Mouse (Mus musculus) forebrain, embryonic 14.5 days (tissue): ENCODE results near the gene Hmcn1. TPM values are rescaled to one million over a fixed set of nuclear protein-coding genes. Genes with fewer than 3 reads are reported as not detected.

Source experiments
- ATAC-seq: fragments of 200-750 bp; cut with Nextera tagmentation; 2 replicates; pipeline ENCODE4 v1.8.0; 2017; ENCODE audit warnings: mild to moderate bottlenecking, moderate library complexity
- DNase-seq: peaks from one replicate; pipeline ENCODE4 v3.0.0-alpha.2; 2015; ENCODE audit warnings: low spot score
- H3K27ac ChIP-seq: fragments of 300-500 bp; sonication (generic); 2 replicates; pipeline ENCODE4 v1.5.1; 2014; ENCODE audit warnings: low read depth, mild to moderate bottlenecking, control low read depth, low read length, moderate library complexity
- H3K27me3 ChIP-seq: fragments of 300-500 bp; sonication (generic); replicated peaks from 2 replicates; pipeline ENCODE4 v1.6.1; 2014; ENCODE audit warnings: low read length, control low read depth, mixed read lengths; ENCODE audit not compliant: control insufficient read depth, insufficient read depth
- H3K36me3 ChIP-seq: fragments of 300-500 bp; sonication (generic); 2 replicates; pipeline ENCODE4 v1.6.1; 2014; ENCODE audit warnings: low read length, control low read depth; ENCODE audit not compliant: control insufficient read depth, insufficient read depth
- H3K4me1 ChIP-seq: fragments of 300-500 bp; sonication (generic); 2 replicates; pipeline ENCODE4 v1.6.1; 2014; ENCODE audit warnings: antibody characterized with exemption, low read length, control low read depth; ENCODE audit not compliant: control insufficient read depth, insufficient read depth
- H3K4me2 ChIP-seq: fragments of 300-500 bp; sonication (generic); 2 replicates; pipeline ENCODE4 v1.6.1; 2014; ENCODE audit warnings: mild to moderate bottlenecking, control low read depth, low read length
- H3K4me3 ChIP-seq: fragments of 300-500 bp; sonication (generic); 2 replicates; pipeline ENCODE4 v1.5.1; 2014; ENCODE audit warnings: low read depth, low read length, control low read depth
- H3K9ac ChIP-seq: fragments of 300-500 bp; sonication (generic); 2 replicates; pipeline ENCODE4 v1.6.1; 2014; ENCODE audit warnings: mild to moderate bottlenecking, low read length, control low read depth, moderate library complexity
- H3K9me3 ChIP-seq: fragments of 300-500 bp; sonication (generic); replicated peaks from 2 replicates; pipeline ENCODE4 v1.6.1; 2016; ENCODE audit warnings: low read length, control low read depth, mixed read lengths; ENCODE audit not compliant: control insufficient read depth
- WGBS: fragments of 180-500 bp; shearing (Covaris S2); extraction: QIAGEN DNeasy Blood & Tissue Kit; methylation state at CpG from one replicate; pipeline ENCODE4 v1.1.7; 2014; 5-methylcytosine and 5-hydroxymethylcytosine counted together
- polyA plus RNA-seq: library from polyadenylated mRNA; unstranded; fragments of >200 nt; fragmentation: Nextera tagmentation; extraction: Ambion mirVana; gene quantifications from 2 replicates; pipeline ENCODE4 v1.2.1, GENCODE M21; 2014

The Hmcn1 gene
- polyA plus RNA-seq, 1 experiment from 2014 or later, result 1.1 TPM

DNA sequence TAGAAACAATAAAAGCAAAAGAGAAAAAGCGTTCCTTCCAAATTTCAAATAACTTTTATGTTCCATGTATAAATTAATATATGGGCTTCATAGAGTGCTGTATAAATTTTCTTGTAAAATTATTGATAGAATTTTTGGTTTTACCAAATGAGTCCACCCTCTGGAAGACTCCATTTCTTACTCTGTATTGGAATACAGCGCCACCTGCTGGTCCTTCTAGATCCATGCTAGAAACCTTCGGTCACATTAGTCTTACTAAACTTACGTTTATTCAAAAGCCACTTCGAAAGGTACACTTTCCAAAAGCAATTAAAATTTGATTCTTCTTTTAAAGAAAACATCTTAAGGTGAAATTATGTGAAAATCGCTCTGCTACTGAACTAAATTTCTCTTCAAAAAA, 73.0 kb downstream of the Hmcn1 start:
- Histone ChIP-seq H3K9ac (no peak overlapping the region), H3K9me3 (no peaks in the 10 kb centered on the region), H3K27me3 (no peaks in the 10 kb centered on the region), H3K36me3 (no peaks in the 10 kb centered on the region), H3K27ac (no peak overlapping the region), H3K4me3 (no peak overlapping the region), H3K4me2 (no peak overlapping the region), H3K4me1 (no peaks in the 10 kb centered on the region)
- 45% methylated on average over 6 of the region's 6 CpGs for WGBS
- ATAC-seq (peak; percentile 68), DNase-seq (peak; percentile 81)

- no peaks in the 10 kb centered on the region for H3K36me3 ChIP-seq
- H3K4me2 ChIP-seq, result no peak overlapping the region
- DNase-seq (no peak), ATAC-seq (no peak)
- 84% methylated on average over 2 of the region's 2 CpGs for WGBS
- no peak overlapping the region for H3K27ac ChIP-seq
- no peak overlapping the region for H3K4me3 ChIP-seq
- H3K4me1 ChIP-seq, result no peaks in the 10 kb centered on the region
- no peaks in the 10 kb centered on the region for H3K27me3 ChIP-seq
- H3K9ac ChIP-seq, result no peak overlapping the region
- no peaks in the 10 kb centered on the region for H3K9me3 ChIP-seq
These were observed 78.3 kb downstream of the Hmcn1 start for GRCm38 (mm10) chr1:150914936-150915335.

- H3K4me1 ChIP-seq, result no peaks in the 10 kb centered on the region
- H3K36me3 ChIP-seq, result no peaks in the 10 kb centered on the region
- ATAC-seq (peak; percentile 77; the same call in 1 of the 2 replicates), DNase-seq (peak; percentile 80)
- H3K9ac ChIP-seq, result no peak overlapping the region
- H3K4me3 ChIP-seq, result no peak overlapping the region
- no peak overlapping the region for H3K27ac ChIP-seq
- no peaks in the 10 kb centered on the region for H3K27me3 ChIP-seq
- 78% methylated on average over 5 of the region's 5 CpGs for WGBS
- no peaks in the 10 kb centered on the region for H3K9me3 ChIP-seq
- no peak overlapping the region for H3K4me2 ChIP-seq
These were observed 79.6 kb downstream of the Hmcn1 start for GRCm38 (mm10) chr1:150913586-150914136.

DNA sequence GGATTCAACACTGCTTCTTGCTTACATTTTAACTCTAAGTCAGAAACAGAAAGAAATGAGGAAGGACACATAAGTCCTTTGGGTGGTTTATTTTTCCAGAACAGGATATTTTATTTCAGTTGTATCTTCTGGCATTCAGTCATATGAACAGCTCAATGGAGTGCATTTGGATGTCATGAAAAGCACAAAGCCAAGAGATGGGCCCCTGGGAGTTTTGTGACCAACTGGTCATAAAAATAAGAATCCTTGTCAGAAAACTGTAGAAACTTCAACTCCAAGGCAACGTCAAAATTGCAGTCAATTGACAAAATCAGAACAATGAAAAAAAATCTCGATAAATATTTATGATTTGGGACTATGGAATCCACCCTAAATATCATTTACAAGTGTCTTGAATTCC, 83.6 kb downstream of the Hmcn1 start:
- WGBS, result 92% methylated on average over 2 of the region's 2 CpGs
- no peak for ATAC-seq
- no peaks in the 10 kb centered on the region for H3K9me3 ChIP-seq
- no peaks in the 10 kb centered on the region for H3K36me3 ChIP-seq
- DNase-seq, result no peak
- H3K4me1 ChIP-seq, result no peaks in the 10 kb centered on the region
- H3K27me3 ChIP-seq, result no peaks in the 10 kb centered on the region
- no peak overlapping the region for H3K4me2 ChIP-seq
- no peak overlapping the region for H3K4me3 ChIP-seq
- no peak overlapping the region for H3K27ac ChIP-seq
- no peak overlapping the region for H3K9ac ChIP-seq

DNA sequence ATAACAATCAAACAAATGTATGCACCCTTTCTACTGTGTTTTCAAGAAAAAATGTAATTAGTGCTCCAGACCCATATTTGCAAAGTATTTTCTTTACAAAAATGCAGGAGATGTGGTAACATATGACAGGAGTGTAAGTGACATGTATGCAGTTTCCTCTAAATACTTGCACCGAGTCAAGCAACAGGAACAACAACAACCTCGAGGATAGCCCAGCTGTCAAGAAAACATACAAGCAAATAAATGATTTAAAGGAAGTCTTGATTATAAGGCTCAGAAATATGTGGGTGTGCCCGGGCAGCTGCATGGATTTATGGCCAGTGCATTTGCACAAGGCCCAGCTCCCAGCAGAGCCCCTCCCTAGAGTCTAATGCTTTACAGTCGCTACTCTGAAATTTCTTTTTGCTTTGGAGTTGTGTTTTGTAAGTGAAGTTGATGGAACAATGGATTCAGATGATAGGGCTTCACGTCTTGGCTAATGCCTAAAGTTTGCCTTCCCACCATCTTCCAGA, 99.5 kb downstream of the Hmcn1 start:
- no peak overlapping the region for H3K4me2 ChIP-seq
- H3K36me3 ChIP-seq, result no peaks in the 10 kb centered on the region
- 87% methylated on average over 5 of the region's 5 CpGs for WGBS
- no peaks in the 10 kb centered on the region for H3K4me1 ChIP-seq
- H3K9me3 ChIP-seq, result no peaks in the 10 kb centered on the region
- DNase-seq (no peak), ATAC-seq (no peak)
- H3K9ac ChIP-seq, result no peak overlapping the region
- no peak overlapping the region for H3K4me3 ChIP-seq
- no peaks in the 10 kb centered on the region for H3K27me3 ChIP-seq
- H3K27ac ChIP-seq, result no peak overlapping the region

DNA sequence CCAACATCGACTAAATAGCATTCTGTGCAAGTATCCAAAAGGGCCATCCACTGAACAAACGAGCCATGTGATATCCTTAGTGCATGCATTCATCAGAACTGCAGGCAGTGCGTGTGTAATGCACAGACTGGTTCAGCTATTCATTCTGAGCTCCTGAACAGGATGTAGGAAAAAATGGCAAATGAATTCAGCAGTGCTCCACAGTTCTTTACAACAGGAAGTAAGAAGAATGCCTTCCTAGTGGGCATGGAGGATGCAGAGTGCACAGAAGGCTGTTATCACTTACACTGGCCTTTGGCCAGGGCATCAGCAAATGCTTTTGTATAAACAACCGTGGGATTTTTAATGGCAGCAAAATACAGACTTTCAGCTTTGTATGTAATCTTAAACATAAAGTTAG, 103.2 kb downstream of the Hmcn1 start:
- ATAC-seq (no peak), DNase-seq (no peak)
- no peaks in the 10 kb centered on the region for H3K27me3 ChIP-seq
- H3K4me1 ChIP-seq, result no peaks in the 10 kb centered on the region
- no peaks in the 10 kb centered on the region for H3K36me3 ChIP-seq
- no peak overlapping the region for H3K9ac ChIP-seq
- H3K9me3 ChIP-seq, result no peaks in the 10 kb centered on the region
- H3K27ac ChIP-seq, result no peak overlapping the region
- no peak overlapping the region for H3K4me2 ChIP-seq
- H3K4me3 ChIP-seq, result no peak overlapping the region
- WGBS, result 52% methylated on average over 4 of the region's 4 CpGs

GRCm38 (mm10) chr1:150886267-150886666, 107.0 kb downstream of the Hmcn1 start:
- H3K27ac ChIP-seq, result no peak overlapping the region
- H3K4me2 ChIP-seq, result no peak overlapping the region
- 82% methylated on average over 1 of the region's 1 CpGs for WGBS
- no peak for ATAC-seq
- no peaks in the 10 kb centered on the region for H3K27me3 ChIP-seq
- H3K4me1 ChIP-seq, result no peaks in the 10 kb centered on the region
- H3K9me3 ChIP-seq, result no peaks in the 10 kb centered on the region
- no peak overlapping the region for H3K9ac ChIP-seq
- no peaks in the 10 kb centered on the region for H3K36me3 ChIP-seq
- DNase-seq, result no peak
- no peak overlapping the region for H3K4me3 ChIP-seq

DNA sequence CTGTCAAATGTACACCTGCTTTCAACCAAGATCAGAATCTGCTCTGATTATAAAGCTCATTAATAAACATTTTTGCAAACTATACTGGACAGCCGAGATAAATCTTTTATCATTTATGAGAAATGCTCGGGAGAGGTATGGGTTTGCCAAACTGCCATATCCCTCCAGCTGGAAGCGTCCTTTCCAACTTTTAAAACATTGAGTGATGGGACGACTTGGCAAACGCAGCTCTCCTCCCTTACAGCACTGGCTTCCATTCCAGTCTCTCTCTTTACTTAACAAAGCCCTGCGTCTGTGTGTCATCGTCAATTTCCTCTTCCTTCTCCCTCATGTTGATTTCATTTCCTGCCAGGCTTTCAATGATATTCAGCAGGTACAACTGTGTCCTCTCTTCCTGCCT, 114.8 kb downstream of the Hmcn1 start:
- H3K36me3 ChIP-seq, result no peaks in the 10 kb centered on the region
- WGBS, result 67% methylated on average over 7 of the region's 7 CpGs

DNA sequence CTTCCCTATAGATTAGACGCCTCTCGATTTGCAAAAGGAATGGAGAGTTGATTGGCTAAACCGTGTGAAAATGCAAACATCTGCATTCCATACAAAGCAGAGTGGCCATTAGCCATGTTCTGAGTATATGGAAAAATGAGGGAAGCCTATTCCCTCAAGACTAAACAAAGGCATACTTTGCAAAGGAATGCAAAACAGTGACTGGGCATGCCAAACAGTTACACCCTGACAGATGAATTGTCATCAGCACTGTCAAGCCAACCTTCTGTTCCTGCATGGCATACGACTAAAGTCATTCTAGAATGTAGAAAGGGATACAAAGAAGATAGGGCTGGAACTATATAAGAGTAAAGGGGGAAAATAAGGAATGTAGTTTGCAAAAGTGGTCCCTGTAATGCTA, 115.3 kb downstream of the Hmcn1 start:
- Histone ChIP-seq H3K4me1 (no peaks in the 10 kb centered on the region), H3K27ac (no peak overlapping the region), H3K4me2 (no peak overlapping the region), H3K36me3 (no peaks in the 10 kb centered on the region), H3K9me3 (no peaks in the 10 kb centered on the region), H3K27me3 (no peaks in the 10 kb centered on the region), H3K9ac (no peak overlapping the region), H3K4me3 (no peak overlapping the region)
- DNase-seq, result peak; percentile 57
- 45% methylated on average over 4 of the region's 4 CpGs for WGBS
- peak; percentile 62; the same call in 1 of the 2 replicates for ATAC-seq

More for the DNA sequence above, 114.8 kb downstream of the Hmcn1 start:
- DNase-seq (peak; percentile 53), ATAC-seq (peak; percentile 65; the same call in 1 of the 2 replicates)
- Histone ChIP-seq H3K9me3 (no peaks in the 10 kb centered on the region), H3K27me3 (no peaks in the 10 kb centered on the region), H3K9ac (no peak overlapping the region), H3K4me3 (no peak overlapping the region), H3K4me1 (no peaks in the 10 kb centered on the region), H3K4me2 (no peak overlapping the region), H3K27ac (no peak overlapping the region)
